Mouse (Mus musculus): ENCODE data around the gene C730034F03Rik.

GRCm38 (mm10) chr15:89476475-89476815 lies 47.1 kb downstream of the C730034F03Rik start:
- TF ChIP-seq CTCF (IDR thresholded peaks at IDR 0.05; ENCODE audit: borderline replicate concordance, extremely low read depth, insufficient read depth, insufficient read length): no peak
- no peak for TF ChIP-seq POLR2A (IDR thresholded peaks at IDR 0.05; ENCODE audit: borderline replicate concordance, extremely low read depth, insufficient read depth, insufficient read length, poor library complexity, severe bottlenecking)

Measured in brain, embryonic 14.5 days (tissue).